Mouse (Mus musculus): ENCODE measurements around the gene Gm20479. TPM values are rescaled to one million over a fixed set of nuclear protein-coding genes. Genes with fewer than 3 reads are reported as not detected.
A peak's percentile ranks its signal among the peaks of the same experiment; 100 is the strongest.

Gm20479 gene
- not detected in 2 replicates for total RNA-seq (2017)

DNA sequence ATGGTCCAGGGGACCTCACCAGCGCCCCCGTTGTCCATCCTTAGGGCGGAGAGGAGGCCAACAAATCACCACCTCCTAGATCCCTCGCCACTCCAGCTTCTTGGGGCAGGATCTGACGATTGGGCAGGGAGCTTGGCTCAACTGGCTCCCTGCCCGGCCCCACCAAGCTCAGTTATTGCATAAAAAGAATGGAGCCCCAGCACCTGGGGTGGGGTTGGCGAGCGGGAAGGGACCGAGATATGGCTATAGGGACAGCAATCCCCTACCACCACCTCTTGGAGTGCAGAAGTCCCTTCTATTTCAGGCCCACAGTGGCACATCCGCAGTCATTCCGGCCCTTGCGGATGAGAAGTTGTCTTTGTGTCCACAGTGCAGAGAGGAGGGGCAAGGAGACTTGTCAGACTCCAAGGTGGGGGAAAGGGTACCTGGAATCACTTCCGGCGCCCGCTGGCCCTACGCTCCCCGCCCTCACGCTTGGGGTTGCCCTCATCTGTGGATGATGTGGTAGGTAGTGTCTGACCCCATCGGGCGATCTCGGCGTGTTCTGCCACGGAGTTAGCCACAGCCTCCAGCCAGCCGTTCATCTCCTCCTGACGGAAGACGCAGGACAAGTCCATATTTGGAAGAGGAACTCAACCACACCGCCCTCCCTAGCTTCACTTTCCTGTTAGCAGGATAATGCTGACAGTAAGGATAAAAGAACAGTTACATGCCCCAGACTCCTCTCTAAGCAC lies at the start of gene Gm20479:
Gene Gm20479, minus strand, starts transcription at position 559 of the 734 bp plus-strand sequence.
- ATAC-seq (replicated peaks in 1 of 2; ENCODE audit: insufficient read depth in 1 of 2, low FRiP score in 2 of 2, low TSS enrichment in 1 of 2, low read depth in 1 of 2, poor library complexity in 2 of 2, severe bottlenecking in 2 of 2), result peak; percentile 17 to 18; a peak in 3 of 4 replicates

DNA sequence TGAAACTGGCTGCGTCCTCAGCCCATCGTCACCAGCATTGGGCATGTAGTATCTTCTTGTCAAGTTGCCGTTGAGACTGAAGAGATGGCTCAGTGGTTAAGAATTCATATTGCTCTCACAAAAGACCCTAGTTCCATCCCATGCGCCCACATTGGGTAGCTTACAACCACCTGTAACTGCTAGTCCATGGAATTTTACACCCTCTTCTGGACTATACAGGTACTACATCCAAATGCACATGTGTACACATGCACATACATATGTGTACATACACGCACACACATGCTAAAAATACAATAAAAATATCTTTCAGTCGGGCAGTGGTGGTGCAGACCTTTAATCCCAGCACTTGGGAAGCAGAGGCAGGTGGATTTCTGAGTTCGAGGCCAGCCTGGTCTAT lies 49.3 kb upstream of the Gm20479 start:
- ATAC-seq (replicated peaks in 1 of 2; ENCODE audit: insufficient read depth in 1 of 2, low FRiP score in 2 of 2, low TSS enrichment in 1 of 2, low read depth in 1 of 2, poor library complexity in 2 of 2, severe bottlenecking in 2 of 2), result no peak

DNA sequence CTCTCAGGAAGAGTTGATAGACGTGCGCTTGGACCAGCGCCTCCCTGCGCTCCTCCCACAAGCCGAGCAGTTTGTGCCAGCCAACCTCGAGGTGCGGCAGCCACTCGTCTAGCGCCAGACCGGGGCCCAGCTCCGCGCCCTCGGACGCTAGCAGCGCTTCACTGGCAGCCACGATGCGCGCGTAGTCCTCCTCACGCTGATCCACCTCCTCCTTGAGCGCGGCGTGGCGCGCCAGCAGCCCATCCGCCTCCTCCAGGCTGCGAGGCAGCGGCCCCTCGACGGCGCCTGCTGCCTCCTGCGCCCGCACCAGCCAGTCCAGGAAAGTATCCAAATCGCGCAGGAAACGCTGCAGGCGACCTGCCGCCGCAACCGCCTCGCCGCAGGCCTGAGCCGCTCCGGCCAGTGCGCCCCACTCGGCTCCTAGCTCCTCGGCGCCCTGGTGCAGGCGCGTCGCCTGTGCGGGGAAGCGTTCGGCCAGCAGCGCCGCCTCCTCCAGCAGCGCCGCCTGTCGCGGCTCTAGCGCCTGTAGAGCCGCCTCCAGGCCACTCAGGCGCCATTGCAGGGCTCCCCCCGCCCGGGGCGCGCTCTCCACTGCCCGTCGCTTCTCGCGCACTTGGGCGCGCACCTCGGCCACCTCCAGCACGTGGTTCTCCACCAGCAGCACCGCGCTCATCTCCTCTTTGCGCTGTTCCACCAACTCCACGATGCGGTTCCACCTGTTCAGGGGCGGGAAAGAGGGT lies 47.2 kb upstream of the Gm20479 start:
- no peak for ATAC-seq (replicated peaks in 1 of 2; ENCODE audit: insufficient read depth in 1 of 2, low FRiP score in 2 of 2, low TSS enrichment in 1 of 2, low read depth in 1 of 2, poor library complexity in 2 of 2, severe bottlenecking in 2 of 2)

DNA sequence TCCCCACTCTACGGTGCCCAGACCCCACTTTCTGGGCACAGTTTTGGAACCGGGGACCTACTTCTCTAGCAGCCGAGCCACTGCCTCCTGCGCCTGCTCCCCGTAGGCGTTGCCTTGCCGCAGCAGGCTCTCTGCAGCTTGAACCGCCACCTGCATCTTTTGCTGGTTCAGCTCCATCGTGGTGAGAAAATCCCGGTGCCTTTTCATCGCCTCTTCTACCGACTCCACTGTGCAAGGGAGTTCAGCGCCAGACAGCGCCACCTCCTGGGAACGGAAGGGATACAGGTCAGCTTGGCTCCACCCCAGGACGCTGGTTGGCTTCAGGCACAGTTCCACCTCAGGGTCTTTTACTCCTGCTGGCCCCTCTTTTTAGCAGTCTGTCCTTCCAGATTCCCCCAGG lies 45.5 kb upstream of the Gm20479 start:
- peak; percentile 68 to 71; a peak in 3 of 4 replicates for ATAC-seq (replicated peaks in 1 of 2; ENCODE audit: insufficient read depth in 1 of 2, low FRiP score in 2 of 2, low TSS enrichment in 1 of 2, low read depth in 1 of 2, poor library complexity in 2 of 2, severe bottlenecking in 2 of 2)

GRCm38 (mm10) chr7:27400545-27400944 lies 43.3 kb upstream of the Gm20479 start:
- ATAC-seq (replicated peaks in 1 of 2; ENCODE audit: insufficient read depth in 1 of 2, low FRiP score in 2 of 2, low TSS enrichment in 1 of 2, low read depth in 1 of 2, poor library complexity in 2 of 2, severe bottlenecking in 2 of 2), result no peak

GRCm38 (mm10) chr7:27397048-27397949 lies 40.1 kb upstream of the Gm20479 start:
- ATAC-seq (replicated peaks in 1 of 2; ENCODE audit: insufficient read depth in 1 of 2, low FRiP score in 2 of 2, low TSS enrichment in 1 of 2, low read depth in 1 of 2, poor library complexity in 2 of 2, severe bottlenecking in 2 of 2), result peak; percentile 77 to 90

DNA sequence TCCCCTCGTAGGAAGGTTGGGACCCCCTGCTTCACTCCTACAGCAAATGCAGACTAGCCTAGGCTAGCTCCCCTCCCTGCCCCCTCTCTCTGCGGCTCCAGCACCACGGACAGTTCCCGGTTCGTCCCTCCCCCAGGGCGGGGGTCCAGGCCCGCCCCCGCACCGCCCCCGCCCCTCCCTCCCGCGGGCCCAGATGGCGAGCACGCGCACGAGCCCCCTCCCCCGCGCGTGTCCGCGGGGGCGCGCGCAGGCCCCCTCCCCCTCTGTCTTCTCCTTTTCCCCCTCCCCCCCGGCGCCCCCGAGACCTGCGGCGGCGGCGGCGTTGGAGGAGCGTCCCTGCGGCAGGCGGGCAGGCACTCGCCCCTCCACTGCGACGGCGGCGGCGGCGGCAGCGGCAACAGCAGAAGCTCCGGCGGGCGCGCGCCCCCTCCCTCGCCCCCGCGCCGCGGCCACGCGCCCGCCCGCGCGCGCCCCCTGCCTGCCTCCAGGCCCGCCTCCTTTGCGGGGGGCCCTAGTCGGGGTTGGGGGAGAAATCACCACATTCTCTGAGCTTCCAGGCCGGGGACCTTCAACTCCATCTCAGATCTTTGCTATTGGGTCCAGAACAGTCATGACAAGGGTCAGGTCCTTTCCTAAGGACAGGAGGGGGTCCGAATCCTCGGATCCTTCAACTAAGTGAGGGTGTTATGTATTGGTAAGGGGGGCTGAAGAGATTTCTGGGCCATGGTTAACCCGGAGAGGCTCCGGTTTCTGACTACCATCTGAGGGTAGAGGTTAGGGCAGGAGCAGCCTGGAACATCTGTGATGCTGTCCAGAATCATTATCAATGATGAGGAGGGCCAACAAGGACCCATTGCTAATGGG lies 39.2 kb upstream of the Gm20479 start:
- no peak; a peak in 1 of 4 replicates for ATAC-seq (replicated peaks in 1 of 2; ENCODE audit: insufficient read depth in 1 of 2, low FRiP score in 2 of 2, low TSS enrichment in 1 of 2, low read depth in 1 of 2, poor library complexity in 2 of 2, severe bottlenecking in 2 of 2)

GRCm38 (mm10) chr7:27395521-27396183 lies 38.4 kb upstream of the Gm20479 start:
- ATAC-seq (replicated peaks in 1 of 2; ENCODE audit: insufficient read depth in 1 of 2, low FRiP score in 2 of 2, low TSS enrichment in 1 of 2, low read depth in 1 of 2, poor library complexity in 2 of 2, severe bottlenecking in 2 of 2), result no peak

DNA sequence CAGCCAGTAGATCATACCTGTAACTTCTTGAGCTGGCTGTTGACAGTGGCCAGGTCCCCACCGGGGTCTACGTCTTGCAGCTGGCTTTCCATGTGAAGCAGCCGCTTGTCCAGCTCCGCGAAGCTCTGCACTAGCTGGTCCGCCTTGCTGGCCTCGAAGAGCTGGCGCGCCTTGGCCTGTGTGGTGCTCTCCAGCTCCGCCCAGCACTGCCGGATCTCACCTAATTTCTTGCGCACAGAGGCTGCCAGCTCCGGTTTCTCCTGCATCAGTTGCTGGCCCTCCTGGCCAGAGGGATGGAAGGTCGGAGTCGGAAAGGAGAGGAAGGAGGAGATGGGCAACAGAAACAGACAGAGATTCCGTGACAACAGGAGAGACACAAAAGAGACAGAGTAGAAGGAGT lies 34.2 kb upstream of the Gm20479 start:
- ATAC-seq (replicated peaks in 1 of 2; ENCODE audit: insufficient read depth in 1 of 2, low FRiP score in 2 of 2, low TSS enrichment in 1 of 2, low read depth in 1 of 2, poor library complexity in 2 of 2, severe bottlenecking in 2 of 2), result no peak

DNA sequence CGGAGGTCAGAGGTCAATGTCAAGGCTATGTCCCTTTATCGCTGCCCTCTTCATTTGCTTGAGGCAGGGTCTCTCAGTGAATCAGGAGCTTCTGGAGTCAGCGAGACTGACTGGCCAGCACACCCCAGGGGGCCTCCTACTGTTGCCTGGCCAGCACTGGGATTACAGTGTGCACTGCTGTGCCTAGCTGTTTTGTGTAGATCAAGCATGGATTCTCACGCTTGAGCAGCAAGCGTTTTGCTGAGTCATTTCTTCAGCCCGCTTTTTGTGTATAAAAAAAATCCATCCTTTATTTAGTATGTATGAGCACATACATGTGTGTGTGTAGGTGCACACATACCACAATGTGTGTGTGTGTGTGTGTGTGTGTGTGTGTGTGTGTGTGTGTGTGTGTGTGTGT lies 32.0 kb upstream of the Gm20479 start:
- 0 out of 4 replicates have a peak, but pooled peaks of 1 of the 2 experiments have one; percentile 32 for ATAC-seq (replicated peaks in 1 of 2; ENCODE audit: insufficient read depth in 1 of 2, low FRiP score in 2 of 2, low TSS enrichment in 1 of 2, low read depth in 1 of 2, poor library complexity in 2 of 2, severe bottlenecking in 2 of 2)

GRCm38 (mm10) chr7:27384731-27385130 lies 27.5 kb upstream of the Gm20479 start:
- peak; percentile 59 to 69; a peak in 2 of 4 replicates for ATAC-seq (replicated peaks in 1 of 2; ENCODE audit: insufficient read depth in 1 of 2, low FRiP score in 2 of 2, low TSS enrichment in 1 of 2, low read depth in 1 of 2, poor library complexity in 2 of 2, severe bottlenecking in 2 of 2)

DNA sequence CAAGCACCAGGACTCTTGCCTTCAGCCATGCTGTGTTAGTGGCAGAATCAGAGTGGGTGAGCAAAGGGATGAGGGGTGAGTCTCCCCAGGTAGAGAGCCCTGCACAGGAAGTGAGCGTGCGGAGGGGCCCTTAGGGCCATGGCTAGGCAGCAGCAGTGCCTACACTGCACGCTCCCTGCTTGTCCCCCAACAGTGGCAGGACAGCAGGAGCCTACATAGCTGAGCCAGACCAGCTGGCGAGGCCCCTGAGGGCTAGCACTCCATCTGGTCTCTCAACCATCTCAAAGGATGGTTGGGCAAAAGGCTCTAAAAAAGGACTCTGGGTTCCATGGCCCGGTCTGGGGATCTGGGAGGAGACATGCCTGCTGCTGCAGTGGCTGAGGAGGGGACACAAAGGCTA lies 26.9 kb upstream of the Gm20479 start:
- ATAC-seq (replicated peaks in 1 of 2; ENCODE audit: insufficient read depth in 1 of 2, low FRiP score in 2 of 2, low TSS enrichment in 1 of 2, low read depth in 1 of 2, poor library complexity in 2 of 2, severe bottlenecking in 2 of 2), result no peak

DNA sequence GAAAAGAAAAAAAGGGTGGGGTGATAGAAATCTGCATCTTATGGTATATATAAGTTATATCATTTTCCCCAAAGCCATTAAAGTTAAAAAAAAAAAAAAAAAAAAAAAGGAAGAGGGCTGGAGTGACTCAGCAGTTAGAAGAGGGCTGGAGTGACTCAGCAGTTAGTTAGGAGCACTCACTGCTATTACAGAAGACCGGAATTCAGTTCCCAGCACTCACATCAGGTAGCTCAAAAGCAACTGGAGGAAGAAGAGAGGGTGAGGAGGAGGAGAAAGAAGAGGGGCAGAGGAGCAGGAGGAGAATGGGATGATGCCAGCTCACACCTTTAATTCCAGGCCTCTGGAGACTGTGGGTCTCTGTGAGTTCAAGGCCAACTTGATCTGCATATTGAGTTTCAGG lies 26.0 kb upstream of the Gm20479 start:
- no peak; a peak in 1 of 4 replicates for ATAC-seq (replicated peaks in 1 of 2; ENCODE audit: insufficient read depth in 1 of 2, low FRiP score in 2 of 2, low TSS enrichment in 1 of 2, low read depth in 1 of 2, poor library complexity in 2 of 2, severe bottlenecking in 2 of 2)

DNA sequence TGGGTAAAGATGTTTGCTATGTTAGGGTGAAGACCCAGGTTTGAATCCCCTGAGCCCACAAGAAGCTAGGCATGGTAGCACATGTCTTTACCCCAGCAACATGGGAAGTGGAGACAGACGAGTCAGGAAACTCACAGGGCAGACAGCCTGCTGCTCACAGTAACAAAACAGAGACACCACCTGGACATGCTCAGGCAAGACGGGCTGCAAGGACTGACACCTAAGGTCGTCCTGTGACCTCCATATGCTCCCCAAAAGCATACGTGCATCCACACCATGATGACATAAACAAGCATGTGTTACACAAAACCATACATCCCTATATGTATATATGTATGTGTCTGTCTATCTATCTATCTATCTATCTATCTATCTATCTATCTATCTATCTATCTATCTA lies 24.3 kb upstream of the Gm20479 start:
- no peak for ATAC-seq (replicated peaks in 1 of 2; ENCODE audit: insufficient read depth in 1 of 2, low FRiP score in 2 of 2, low TSS enrichment in 1 of 2, low read depth in 1 of 2, poor library complexity in 2 of 2, severe bottlenecking in 2 of 2)

DNA sequence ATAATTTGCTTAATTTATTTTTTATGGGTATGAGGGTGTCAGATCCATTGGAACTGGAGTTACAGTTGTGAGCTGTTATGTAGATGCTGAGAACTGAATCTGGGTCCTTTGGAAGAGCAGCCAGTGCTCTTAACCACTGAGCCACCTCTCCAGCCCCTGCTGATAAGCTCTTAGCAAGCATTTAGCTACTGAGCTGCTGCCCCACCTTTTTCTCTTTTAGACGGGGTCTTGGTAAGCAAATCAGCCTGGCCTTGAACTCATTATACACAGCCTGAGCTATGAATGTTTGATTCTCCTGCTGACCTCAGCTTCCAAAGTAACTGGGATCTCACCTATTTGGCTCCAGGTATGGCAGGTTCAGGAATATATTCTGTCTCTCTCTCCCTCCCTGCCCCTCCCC lies 23.8 kb upstream of the Gm20479 start:
- ATAC-seq (replicated peaks in 1 of 2; ENCODE audit: insufficient read depth in 1 of 2, low FRiP score in 2 of 2, low TSS enrichment in 1 of 2, low read depth in 1 of 2, poor library complexity in 2 of 2, severe bottlenecking in 2 of 2), result no peak

GRCm38 (mm10) chr7:27379836-27380235 lies 22.6 kb upstream of the Gm20479 start:
- no peak for ATAC-seq (replicated peaks in 1 of 2; ENCODE audit: insufficient read depth in 1 of 2, low FRiP score in 2 of 2, low TSS enrichment in 1 of 2, low read depth in 1 of 2, poor library complexity in 2 of 2, severe bottlenecking in 2 of 2)

Data from hematopoietic stem cell, adult 5-6 weeks (primary cell).